Mouse (Mus musculus) forebrain, embryonic 16.5 days (tissue): ENCODE results near the gene Park7. TPM values are rescaled to one million over a fixed set of nuclear protein-coding genes. Genes with fewer than 3 reads are reported as not detected.

Source experiments
- ATAC-seq: fragments of 200-750 bp; cut with Nextera tagmentation; 2 replicates; pipeline ENCODE4 v1.8.0; 2017; ENCODE audit warnings: mild to moderate bottlenecking, moderate library complexity
- H3K27ac ChIP-seq: fragments of 300-500 bp; sonication (generic); 2 replicates; pipeline ENCODE4 v1.5.1; 2014; ENCODE audit warnings: low read length, control low read depth
- H3K27me3 ChIP-seq: fragments of 300-500 bp; sonication (generic); replicated peaks from 2 replicates; pipeline ENCODE4 v1.6.1; 2014; ENCODE audit warnings: low read length; ENCODE audit not compliant: control insufficient read depth, insufficient read depth
- H3K36me3 ChIP-seq: fragments of 300-500 bp; sonication (generic); 2 replicates; pipeline ENCODE4 v1.6.1; 2014; ENCODE audit not compliant: control insufficient read depth, insufficient read depth
- H3K4me1 ChIP-seq: fragments of 300-500 bp; sonication (generic); replicated peaks from 2 replicates; pipeline ENCODE4 v1.6.1; 2014; ENCODE audit warnings: low read length; ENCODE audit not compliant: control insufficient read depth, insufficient read depth
- H3K4me2 ChIP-seq: fragments of 300-500 bp; sonication (generic); 2 replicates; pipeline ENCODE4 v1.6.1; 2014; ENCODE audit warnings: mild to moderate bottlenecking, low read length, control low read depth
- H3K4me3 ChIP-seq: fragments of 300-500 bp; sonication (generic); replicated peaks from 2 replicates; pipeline ENCODE4 v1.5.1; 2014; ENCODE audit warnings: mild to moderate bottlenecking, low read length, control low read depth
- H3K9ac ChIP-seq: fragments of 300-500 bp; sonication (generic); replicated peaks from 2 replicates; pipeline ENCODE4 v1.6.1; 2014; ENCODE audit warnings: low read depth, low read length, control low read depth
- H3K9me3 ChIP-seq: fragments of 300-500 bp; sonication (generic); 2 replicates; pipeline ENCODE4 v1.6.1; 2016; ENCODE audit warnings: low read length; ENCODE audit not compliant: control insufficient read depth
- WGBS: fragments of 180-500 bp; shearing (Covaris S2); extraction: QIAGEN DNeasy Blood & Tissue Kit; methylation state at CpG from one replicate; pipeline ENCODE4 v1.1.7; 2014; 5-methylcytosine and 5-hydroxymethylcytosine counted together
- polyA plus RNA-seq: library from polyadenylated mRNA; unstranded; fragments of >200 nt; fragmentation: Nextera tagmentation; extraction: Ambion mirVana; gene quantifications from 2 replicates; pipeline ENCODE4 v1.2.1, GENCODE M21; 2015

Gene Park7
- polyA plus RNA-seq, 1 experiment from 2014 or later = 370 TPM

DNA sequence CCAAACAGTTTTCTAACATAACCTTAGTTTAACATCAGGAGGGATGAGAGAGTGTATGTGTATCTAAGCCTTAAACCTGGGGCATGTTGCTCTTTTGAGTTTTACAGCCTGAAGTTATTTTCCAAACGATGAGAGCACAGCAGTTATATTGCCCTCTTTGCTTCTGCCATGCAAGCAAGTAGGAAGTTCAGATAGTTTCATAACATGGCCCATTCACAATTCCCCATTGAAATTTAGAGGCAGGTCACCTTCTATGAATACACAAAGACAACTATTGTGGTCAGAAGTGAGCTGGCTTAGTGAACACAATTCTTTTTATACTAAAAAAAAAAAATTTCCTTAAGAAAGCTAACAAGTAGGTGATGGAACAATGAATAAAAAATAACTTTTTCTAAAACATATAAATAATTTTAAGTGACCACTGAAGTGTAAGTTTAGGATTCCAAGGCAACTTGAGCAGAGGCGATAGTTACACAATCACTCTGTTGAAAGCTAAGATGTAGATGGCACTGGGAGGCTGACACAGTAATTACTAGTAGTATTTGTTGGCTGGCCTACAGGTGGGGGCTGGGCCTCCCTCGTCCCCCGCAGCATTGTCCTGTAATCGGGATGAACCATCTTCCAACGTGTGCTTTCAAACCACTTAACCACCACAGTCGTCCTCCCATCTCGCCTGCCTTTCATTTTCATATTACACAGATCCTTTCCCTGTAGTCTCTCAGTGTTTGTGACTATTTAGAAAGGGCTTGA lies 51.4 kb downstream of the Park7 start:
- no peaks in the 10 kb centered on the region; the same call in 1 of the 2 replicates for H3K4me1 ChIP-seq
- no peak for ATAC-seq
- no peaks in the 10 kb centered on the region for H3K9me3 ChIP-seq
- peaks cover 6% of the 10 kb centered on the region for H3K36me3 ChIP-seq
- no peak overlapping the region for H3K27ac ChIP-seq
- 43% methylated on average over 8 of the region's 8 CpGs for WGBS
- no peak overlapping the region for H3K4me2 ChIP-seq
- no peak overlapping the region for H3K4me3 ChIP-seq
- H3K9ac ChIP-seq = no peak overlapping the region
- no peaks in the 10 kb centered on the region for H3K27me3 ChIP-seq

DNA sequence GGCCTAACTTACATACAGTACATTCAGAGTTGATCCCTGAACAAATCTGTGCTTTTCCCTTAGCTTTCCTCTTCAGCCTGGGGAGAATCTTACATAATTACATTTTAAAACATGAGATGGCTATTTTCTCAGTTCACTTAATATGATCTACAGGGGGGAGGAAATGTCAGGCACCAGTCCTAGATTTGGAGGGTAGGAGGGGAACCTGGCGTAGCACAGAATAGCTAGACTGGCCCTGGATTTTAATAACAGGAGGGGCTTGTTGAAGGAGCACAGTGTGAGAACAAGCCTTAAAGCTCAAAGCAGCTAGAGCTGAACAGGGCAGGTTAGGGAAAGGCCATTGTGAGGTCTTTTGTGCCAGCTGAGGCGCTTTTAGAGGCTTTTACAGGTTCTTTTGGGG lies 53.1 kb downstream of the Park7 start:
- WGBS = 46% methylated on average over 2 of the region's 2 CpGs
- Histone ChIP-seq H3K9me3 (no peaks in the 10 kb centered on the region), H3K9ac (no peak overlapping the region), H3K36me3 (no peaks in the 10 kb centered on the region), H3K4me2 (no peak overlapping the region), H3K27ac (no peak overlapping the region), H3K4me3 (no peak overlapping the region), H3K4me1 (peaks cover 4% of the 10 kb centered on the region), H3K27me3 (no peaks in the 10 kb centered on the region)
- ATAC-seq = no peak

DNA sequence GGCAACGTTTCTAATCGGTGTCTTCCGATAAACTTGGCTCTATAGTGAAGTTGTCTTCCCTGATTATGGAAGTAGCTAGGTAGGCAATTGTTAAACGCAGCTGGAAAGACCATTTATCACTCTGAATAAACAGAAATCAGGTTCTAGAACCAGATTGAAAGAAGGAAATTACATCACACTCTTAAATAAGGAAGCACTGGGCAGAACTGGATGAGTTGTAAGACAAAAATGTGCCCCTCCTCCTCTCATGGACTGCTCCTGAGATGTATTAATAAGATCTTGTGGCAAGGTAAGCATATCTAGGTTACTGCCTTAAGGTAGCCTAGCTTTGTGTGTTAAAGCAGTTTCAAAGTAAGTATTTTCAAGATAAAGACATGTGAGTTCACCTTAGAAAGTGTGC lies 53.7 kb downstream of the Park7 start:
- no peak overlapping the region for H3K27ac ChIP-seq
- no peak for ATAC-seq
- no peaks in the 10 kb centered on the region for H3K36me3 ChIP-seq
- H3K4me3 ChIP-seq = no peak overlapping the region
- H3K4me2 ChIP-seq = no peak overlapping the region
- H3K9me3 ChIP-seq = no peaks in the 10 kb centered on the region
- 87% methylated on average over 4 of the region's 4 CpGs for WGBS
- H3K9ac ChIP-seq = no peak overlapping the region
- no peaks in the 10 kb centered on the region for H3K27me3 ChIP-seq
- H3K4me1 ChIP-seq = peaks cover 4% of the 10 kb centered on the region

DNA sequence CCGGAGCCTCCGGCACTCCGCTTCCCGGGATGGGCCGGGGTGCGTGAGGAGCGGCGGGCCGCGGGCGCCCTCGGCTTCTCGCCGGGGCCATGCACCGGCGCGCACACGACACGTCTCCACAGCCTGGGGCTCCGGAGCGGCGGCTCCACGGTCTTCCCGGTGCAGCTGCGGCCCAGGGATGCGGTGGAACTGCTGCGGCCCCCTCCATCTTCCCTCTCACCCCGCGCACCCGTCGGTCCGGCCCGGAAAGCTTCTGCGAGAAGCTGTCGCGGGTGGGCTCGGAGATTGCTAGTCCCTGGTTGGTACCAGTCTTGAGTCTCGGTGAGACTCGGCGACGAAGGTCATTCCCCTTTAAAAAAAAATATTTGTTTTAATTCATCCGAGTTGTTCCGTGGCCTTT lies 58.9 kb downstream of the Park7 start:
- WGBS = under 1% methylated on average over 29 of the region's 43 CpGs
- Histone ChIP-seq H3K27me3 (0 out of 2 replicates have a peak, but pooled peaks cover 3% of the 10 kb centered on the region), H3K27ac (peak overlapping the region; percentile 97), H3K4me1 (peaks cover 9% of the 10 kb centered on the region), H3K4me3 (peak overlapping the region; percentile 84), H3K4me2 (peak overlapping the region; percentile 84), H3K9me3 (no peaks in the 10 kb centered on the region), H3K9ac (peak overlapping the region; percentile 95), H3K36me3 (no peaks in the 10 kb centered on the region)
- ATAC-seq = no peak; the same call in 1 of the 2 replicates

DNA sequence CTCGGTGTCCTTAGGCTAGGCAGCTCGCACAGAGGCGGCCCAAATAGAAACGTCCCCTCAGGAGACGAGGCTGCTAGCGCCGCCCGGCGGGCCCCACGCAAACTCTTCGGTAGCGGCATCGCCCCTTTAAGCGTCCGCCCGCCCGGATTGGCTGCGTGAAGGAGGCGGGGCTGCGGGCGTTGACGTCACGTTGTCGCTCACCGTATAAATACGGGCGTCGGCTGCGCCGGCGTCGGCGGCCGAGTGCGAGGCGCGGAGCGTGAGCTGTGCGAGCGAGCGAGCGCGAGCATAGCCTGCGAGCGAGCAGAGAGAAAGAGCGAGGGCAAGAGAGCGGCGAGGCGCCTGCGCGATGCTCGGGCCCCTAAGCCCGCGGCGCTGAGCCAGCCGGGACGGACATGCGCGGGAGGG lies 59.4 kb downstream of the Park7 start:
- no peaks in the 10 kb centered on the region for H3K9me3 ChIP-seq
- peaks cover 9% of the 10 kb centered on the region for H3K4me1 ChIP-seq
- under 1% methylated on average over 59 of the region's 59 CpGs for WGBS
- no peaks in the 10 kb centered on the region for H3K36me3 ChIP-seq
- peak overlapping the region; percentile 95 for H3K9ac ChIP-seq
- H3K27ac ChIP-seq = peak overlapping the region; percentile 97
- peak overlapping the region; percentile 84 for H3K4me2 ChIP-seq
- peak overlapping the region; percentile 84 for H3K4me3 ChIP-seq
- H3K27me3 ChIP-seq = 0 out of 2 replicates have a peak, but pooled peaks cover 3% of the 10 kb centered on the region
- ATAC-seq = peak; percentile 98

DNA sequence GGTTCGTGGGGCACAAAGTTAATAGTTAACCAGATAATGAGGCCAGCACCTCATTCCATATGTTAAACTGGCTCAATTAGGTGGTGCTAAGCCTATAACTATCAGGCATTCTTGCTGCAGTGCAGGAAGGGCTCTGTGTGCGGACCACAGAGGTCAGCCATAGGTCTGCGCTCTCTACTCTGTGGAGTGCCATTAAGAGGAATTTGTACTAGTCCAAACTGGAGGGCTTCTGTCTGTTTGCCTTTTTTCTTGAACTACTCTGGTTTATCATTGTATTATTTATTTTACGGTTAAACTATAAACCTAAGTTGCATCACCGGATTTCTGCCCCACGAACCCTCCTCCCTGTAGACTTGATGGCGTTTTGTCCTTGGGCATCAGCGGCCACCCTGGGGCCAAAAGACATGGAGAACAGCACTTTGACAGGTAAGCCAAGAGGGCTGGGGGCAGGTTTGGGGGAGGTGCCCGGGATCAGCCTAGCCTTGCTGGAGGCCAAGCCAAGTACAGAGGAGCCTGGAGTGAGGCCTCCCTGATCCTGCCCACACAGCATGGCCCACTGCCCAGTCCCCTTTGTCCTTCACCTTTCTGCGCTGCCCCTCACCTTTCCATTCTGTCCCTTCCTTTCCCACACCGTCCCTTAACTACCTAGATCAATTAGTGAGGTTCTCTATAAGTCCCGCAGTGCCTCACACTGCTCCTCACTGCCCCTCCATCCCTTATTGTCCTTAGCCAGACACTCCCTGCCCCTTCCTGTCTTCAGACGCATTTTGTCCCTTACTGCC lies 60.4 kb downstream of the Park7 start, which contains the start of gene Errfi1:
TSS of gene Errfi1 (plus strand) at position 240 of the 782 bp plus-strand sequence.
- H3K9me3 ChIP-seq = no peaks in the 10 kb centered on the region
- H3K27ac ChIP-seq = no peak within 1 kb of the TSS
- H3K36me3 ChIP-seq = no peaks in the 10 kb centered on the region
- H3K4me3 ChIP-seq = peak within 1 kb of the TSS; percentile 84
- 56% methylated on average over 13 of the region's 13 CpGs for WGBS
- H3K4me1 ChIP-seq = peaks cover 9% of the 10 kb centered on the region
- no peak for ATAC-seq
- peak within 1 kb of the TSS; percentile 54 for H3K9ac ChIP-seq
- H3K27me3 ChIP-seq = 0 out of 2 replicates have a peak, but pooled peaks cover 3% of the 10 kb centered on the region
- H3K4me2 ChIP-seq = peak within 1 kb of the TSS; percentile 84

DNA sequence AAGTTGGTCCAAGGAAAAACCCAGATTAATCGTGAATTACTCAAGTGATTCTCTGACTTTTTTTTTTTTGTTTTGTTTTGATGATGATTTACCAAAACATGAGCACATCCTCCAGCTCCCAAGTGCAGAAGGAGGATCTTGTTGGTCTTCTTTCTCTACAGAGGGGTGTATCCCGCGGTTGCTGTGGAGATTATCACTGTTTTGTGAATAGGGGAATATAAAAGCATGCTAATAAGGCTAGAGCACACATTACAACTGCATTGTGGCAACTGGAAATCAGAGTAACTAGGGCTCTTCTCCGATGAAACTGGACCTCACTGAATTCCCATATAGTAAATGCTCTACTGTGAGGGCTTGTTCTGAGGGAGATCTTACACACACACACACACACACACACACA lies 61.8 kb downstream of the Park7 start:
- WGBS = 63% methylated on average over 4 of the region's 4 CpGs

DNA sequence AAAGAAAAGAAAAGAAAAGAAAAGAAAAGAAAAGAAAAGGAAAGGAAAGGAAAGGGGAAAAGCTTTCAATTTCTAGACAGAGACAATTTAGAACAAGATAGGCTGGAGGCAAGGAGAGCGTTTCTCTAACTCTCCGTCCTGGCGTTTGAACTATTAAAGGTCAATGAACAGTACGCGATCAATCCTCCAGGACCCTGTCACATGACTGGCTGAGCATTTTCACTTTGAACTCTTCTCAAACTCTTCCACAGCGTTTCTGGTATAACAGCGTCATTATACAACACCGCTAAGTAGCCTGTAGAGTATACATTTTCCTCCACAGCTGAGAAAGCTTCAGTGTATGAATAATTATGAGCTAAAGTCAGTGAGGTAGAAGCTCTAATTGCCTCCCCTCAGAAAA lies 62.2 kb downstream of the Park7 start:
- no peaks in the 10 kb centered on the region for H3K36me3 ChIP-seq
- H3K4me3 ChIP-seq = no peak overlapping the region
- no peak overlapping the region for H3K9ac ChIP-seq
- H3K4me1 ChIP-seq = peaks cover 9% of the 10 kb centered on the region
- no peak for ATAC-seq
- H3K27ac ChIP-seq = no peak overlapping the region
- H3K4me2 ChIP-seq = no peak overlapping the region
- H3K9me3 ChIP-seq = no peaks in the 10 kb centered on the region
- H3K27me3 ChIP-seq = 0 out of 2 replicates have a peak, but pooled peaks cover 3% of the 10 kb centered on the region
- 57% methylated on average over 8 of the region's 8 CpGs for WGBS

More for the DNA sequence above, 61.8 kb downstream of the Park7 start:
- Histone ChIP-seq H3K4me1 (peaks cover 9% of the 10 kb centered on the region), H3K4me2 (no peak overlapping the region), H3K4me3 (no peak overlapping the region), H3K9me3 (no peaks in the 10 kb centered on the region), H3K36me3 (no peaks in the 10 kb centered on the region), H3K9ac (no peak overlapping the region), H3K27ac (no peak overlapping the region), H3K27me3 (0 out of 2 replicates have a peak, but pooled peaks cover 3% of the 10 kb centered on the region)
- ATAC-seq = no peak

DNA sequence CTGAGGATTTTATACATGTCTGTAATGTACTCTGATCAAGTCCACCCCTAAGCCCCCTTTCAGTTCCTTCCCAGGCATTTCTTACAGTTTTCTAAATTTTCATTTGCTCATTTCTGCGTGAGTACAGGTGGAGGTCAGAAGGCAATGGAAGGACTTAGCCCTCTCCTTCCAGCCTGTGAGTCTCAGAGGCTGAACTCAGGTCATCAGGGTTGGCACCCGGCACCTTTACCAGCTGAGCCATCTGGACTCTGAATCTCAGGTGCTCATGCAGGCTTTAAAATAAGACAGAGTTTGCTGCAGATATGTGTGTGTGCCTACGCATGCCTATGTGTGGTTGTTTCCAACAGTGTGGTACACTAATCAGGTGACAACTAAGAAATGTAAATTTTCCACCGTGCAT lies 63.3 kb downstream of the Park7 start:
- Histone ChIP-seq H3K36me3 (no peaks in the 10 kb centered on the region), H3K27me3 (0 out of 2 replicates have a peak, but pooled peaks cover 3% of the 10 kb centered on the region), H3K4me3 (no peak overlapping the region), H3K4me2 (no peak overlapping the region), H3K9ac (no peak overlapping the region), H3K27ac (no peak overlapping the region), H3K9me3 (no peaks in the 10 kb centered on the region), H3K4me1 (peaks cover 5% of the 10 kb centered on the region; the same call in 1 of the 2 replicates)
- ATAC-seq = no peak
- 87% methylated on average over 4 of the region's 4 CpGs for WGBS
